Mouse (Mus musculus) layer of hippocampus, postnatal 25 days (tissue): ENCODE measurements around the gene Patz1. TPM values are rescaled to one million over a fixed set of nuclear protein-coding genes. Genes with fewer than 3 reads are reported as not detected.

Experiments used
- DNase-seq, 2 experiments: peaks; one replicate each; pipeline ENCODE4 v3.0.0; 2022; ENCODE audit warnings: mixed read lengths in 2 of 2, low spot score in 1 of 2; ENCODE audit errors: extremely low spot score in 1 of 2
- total RNA-seq, 2 experiments: library from RNA; stranded (reverse); gene quantifications; 2 replicates each; pipeline ENCODE4 v1.2.3; 2021

Patz1 gene
- total RNA-seq, 2 experiments from 2014 or later, result 53.4 to 56.4 TPM

DNA sequence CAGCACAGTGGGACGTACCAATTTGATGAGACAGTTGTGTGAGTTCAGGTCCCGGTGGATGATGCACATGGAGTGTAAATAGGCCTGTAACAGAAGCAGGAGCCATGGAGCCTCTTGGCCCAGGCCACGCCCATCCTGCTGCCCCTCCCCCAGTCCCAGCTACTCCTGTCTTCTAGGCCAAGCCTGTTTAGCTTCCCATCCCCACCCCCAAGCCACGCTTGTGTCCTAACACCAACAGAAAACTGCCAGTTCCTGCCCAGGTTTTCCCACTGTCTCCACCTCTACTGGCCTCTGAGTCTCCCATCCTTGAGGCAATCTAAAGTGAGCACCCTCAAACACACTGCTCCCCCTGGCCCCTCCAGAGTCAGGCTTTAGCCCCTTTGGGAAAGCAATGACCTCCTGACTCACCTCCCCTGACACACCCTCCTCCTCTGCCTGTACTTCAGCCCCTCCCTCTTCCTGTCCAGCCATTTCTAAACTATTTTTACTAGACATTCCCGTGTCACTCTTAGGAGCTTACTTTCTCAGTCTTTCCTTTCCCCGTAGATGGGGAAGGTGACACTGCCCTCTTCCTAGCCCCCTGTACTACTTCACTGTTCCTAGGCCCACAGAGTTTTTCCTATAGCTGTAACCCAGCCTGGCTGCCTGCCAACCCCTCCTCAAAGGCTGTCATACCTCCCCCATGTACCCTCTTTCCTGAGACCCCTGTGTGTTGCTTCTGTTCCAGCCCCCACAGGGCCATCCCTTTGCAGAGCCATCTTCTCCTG lies 60.1 kb downstream of the Patz1 start:
- DNase-seq, result no peak

DNA sequence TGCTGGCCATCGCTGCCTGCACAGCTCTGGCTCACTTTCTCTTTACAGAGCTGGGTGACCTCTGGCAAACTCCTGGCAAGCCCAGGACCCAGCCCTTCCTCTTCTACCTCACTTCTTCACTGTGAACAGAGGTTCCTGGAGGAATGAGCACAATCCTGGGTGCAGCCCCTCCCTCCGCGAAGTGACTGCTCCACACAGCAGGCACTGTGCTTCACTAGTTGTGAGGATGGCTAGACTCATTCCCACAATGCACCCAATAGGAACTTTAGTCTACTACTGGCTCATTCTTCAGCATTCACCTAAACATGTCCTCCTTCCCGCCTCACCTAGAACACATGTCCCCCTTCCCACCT lies 60.6 kb downstream of the Patz1 start:
- no peak for DNase-seq

DNA sequence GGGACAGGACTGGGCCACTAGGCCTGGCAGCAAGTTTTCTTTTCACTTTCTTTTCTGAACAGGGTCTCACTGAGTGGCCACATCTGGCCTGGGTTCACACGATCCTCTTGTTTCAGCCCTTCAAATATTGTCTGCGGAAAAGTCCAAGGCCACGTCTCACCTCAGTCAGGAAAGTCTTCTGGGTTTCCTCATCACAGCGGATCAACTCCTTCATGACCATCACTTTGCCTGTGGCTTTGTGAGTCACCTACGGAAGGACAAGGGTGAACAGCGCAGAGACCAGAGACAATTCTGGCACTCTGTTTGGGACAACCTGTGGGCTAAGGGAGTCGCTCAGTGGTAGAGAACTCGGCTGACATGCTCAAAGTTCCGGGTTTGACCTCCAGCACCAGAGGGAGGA lies 63.5 kb downstream of the Patz1 start:
- no peak for DNase-seq

DNA sequence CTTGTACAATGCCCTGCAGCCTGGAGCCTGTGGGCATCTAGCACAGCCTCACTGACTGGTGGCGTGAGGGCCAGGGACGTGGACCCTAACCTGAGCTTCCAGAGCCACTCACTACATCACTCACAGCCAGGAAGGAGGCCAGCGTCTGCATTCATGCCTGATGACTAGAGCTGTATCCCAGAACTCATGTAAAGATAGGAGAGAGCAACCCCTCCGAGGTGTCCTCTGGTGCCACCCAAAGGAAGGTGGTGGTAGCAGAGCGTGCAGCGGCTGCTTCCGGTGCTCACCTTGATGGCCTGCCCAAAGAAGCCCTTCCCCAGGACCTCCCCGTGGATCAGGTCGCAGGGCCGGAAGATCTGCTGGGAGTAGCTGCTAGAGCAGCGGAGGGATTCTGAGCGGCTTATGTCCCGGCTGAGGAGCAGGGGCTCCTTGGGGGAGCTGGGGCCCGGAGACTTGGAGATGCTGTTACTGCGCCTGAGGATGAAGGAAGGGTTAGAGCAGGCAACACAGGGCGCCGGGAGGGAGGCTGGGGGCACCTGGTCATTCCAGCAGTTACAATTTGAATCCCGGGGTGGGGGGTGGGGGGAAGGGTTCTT lies 64.4 kb downstream of the Patz1 start:
- no peak for DNase-seq

Other genes starting within 250 kb of the Patz1 start
- gene Sfi1, start 95.4 kb upstream of the Patz1 start, total RNA-seq, result 10 to 100 TPM; 42.1 to 81.8 TPM
- 10 to 100 TPM; 60.3 to 69.2 TPM for gene Eif4enif1, start 86.5 kb upstream of the Patz1 start, total RNA-seq
- 100 to 1,000 TPM in 1 of 2 experiments, 10 to 100 TPM in 1; 99.2 to 104 TPM for gene Drg1, start 22.5 kb upstream of the Patz1 start, total RNA-seq
- 10 to 100 TPM; 29.1 to 38.2 TPM for gene Pik3ip1, start 41.5 kb downstream of the Patz1 start, total RNA-seq
- 100 to 1,000 TPM in 1 of 2 experiments, 10 to 100 TPM in 1; 83.1 to 104 TPM for gene Limk2, start 120.3 kb downstream of the Patz1 start, total RNA-seq
- gene Rnf185, start 163.5 kb downstream of the Patz1 start, total RNA-seq, result 10 to 100 TPM; 25.2 to 28.0 TPM
- gene Pla2g3, start 199.4 kb downstream of the Patz1 start, total RNA-seq, result 1 to 10 TPM; 1.9 to 2.1 TPM
- 10 to 100 TPM; 76.9 to 78.3 TPM for gene Inpp5j, start 215.9 kb downstream of the Patz1 start, total RNA-seq
- gene Selenom, start 225.8 kb downstream of the Patz1 start, total RNA-seq, result 100 to 1,000 TPM; 204 to 221 TPM